Mouse (Mus musculus) bone marrow, adult 2 months (tissue): ENCODE measurements around the gene Pebp1.

Experiments
- CTCF ChIP-seq: fragments of 200-500 bp; IDR thresholded peaks from 2 replicates; pipeline ENCODE4 v1.5.1; 2011; ENCODE audit warnings: low read length, control low read depth; ENCODE audit not compliant: control insufficient read depth, insufficient read depth
- POLR2A ChIP-seq: fragments of 200-500 bp; IDR thresholded peaks from 2 replicates; pipeline ENCODE4 v1.6.1; 2011; ENCODE audit warnings: low read depth, mild to moderate bottlenecking, control low read depth, low read length, borderline replicate concordance; ENCODE audit not compliant: control insufficient read depth

DNA sequence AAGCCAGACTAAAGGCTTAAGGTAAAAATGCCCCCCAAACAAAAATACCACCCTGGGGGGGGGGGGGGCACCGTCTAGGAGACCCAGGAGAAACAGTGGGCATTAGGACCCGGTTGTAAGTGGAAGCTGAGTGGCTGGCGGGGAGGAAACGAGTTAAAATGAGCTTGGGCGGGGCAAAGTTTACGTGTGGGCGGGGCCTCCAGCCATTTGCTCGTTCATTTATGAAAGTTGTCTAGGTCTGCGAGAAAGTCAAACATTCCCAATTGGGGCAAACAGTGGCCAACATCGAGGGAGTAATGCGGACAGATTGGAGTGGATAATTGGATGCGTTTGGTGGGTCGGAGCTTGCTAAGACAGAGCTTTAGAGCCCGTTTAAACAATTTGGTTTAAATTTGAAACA is 26.0 kb upstream of the Pebp1 start:
- TF ChIP-seq POLR2A (no peak), CTCF (no peak)
